Mouse (Mus musculus) left cerebral cortex, adult 8-10 months (tissue): ENCODE data around the gene Arhgap17. TPM values are rescaled to one million over a fixed set of nuclear protein-coding genes. Genes with fewer than 3 reads are reported as not detected.
A peak's percentile ranks its signal among the peaks of the same experiment; 100 is the strongest.

Experiments
- DNase-seq, 2 experiments: peaks; one replicate each; pipeline ENCODE4 v3.0.0; 2022; ENCODE audit warnings: low spot score in 2 of 2
- total RNA-seq, 4 experiments: library from RNA; stranded (reverse); gene quantifications; 2 replicates each; pipeline ENCODE4 v1.2.4; 2022

Gene Arhgap17
- total RNA-seq, 4 experiments from 2014 or later, result 13.8 to 23.7 (median 20.0) TPM

- DNase-seq, result no peak
These were observed 25.5 kb downstream of the Arhgap17 start for GRCm38 (mm10) chr7:123344079-123344780.

DNA sequence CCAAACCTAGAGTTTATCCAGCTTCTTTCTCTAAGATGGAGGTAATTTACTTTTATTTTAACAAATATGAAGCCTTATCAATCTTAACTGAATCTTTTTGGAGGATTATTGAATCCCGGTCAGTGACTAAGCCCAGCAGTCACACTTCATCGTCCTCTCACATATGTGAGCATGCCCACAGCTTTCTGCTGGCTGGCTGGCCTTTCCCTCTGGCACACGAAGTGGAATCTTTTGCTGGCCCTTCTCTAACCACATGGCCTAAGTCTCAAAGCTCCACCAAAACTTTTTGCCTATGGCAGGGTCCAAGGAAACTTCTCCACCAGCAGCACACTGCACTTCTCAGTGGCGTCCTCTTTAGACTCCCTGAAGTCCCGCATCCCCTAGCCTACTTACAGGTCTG lies 27.8 kb downstream of the Arhgap17 start:
- DNase-seq, result no peak

- no peak for DNase-seq
These were observed 31.4 kb downstream of the Arhgap17 start for GRCm38 (mm10) chr7:123338351-123338750.

- DNase-seq, result no peak
These were observed 33.4 kb downstream of the Arhgap17 start for GRCm38 (mm10) chr7:123336322-123336721.

GRCm38 (mm10) chr7:123330506-123330905 lies 39.2 kb downstream of the Arhgap17 start:
- no peak for DNase-seq

DNA sequence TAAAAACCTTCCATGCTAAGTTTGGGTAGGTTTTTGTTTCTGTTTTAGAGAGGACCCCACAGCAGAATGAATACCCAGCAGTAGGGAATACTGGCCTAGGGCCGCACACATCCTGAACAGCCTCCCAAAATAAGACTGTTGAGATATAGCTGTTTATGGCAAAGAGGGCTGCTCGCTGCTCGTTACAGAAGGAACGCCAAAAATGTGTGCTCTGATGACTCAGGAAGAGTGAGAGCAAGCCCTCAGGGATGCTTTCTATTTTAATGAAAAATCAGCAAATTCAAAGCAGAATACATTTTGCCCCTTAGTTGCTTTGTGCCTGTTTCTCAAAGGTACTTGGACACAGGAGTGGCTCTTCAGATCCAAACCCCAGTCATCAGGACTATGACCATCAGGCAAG lies 41.8 kb downstream of the Arhgap17 start:
- DNase-seq, result no peak

GRCm38 (mm10) chr7:123326901-123327300 lies 42.8 kb downstream of the Arhgap17 start:
- no peak for DNase-seq

GRCm38 (mm10) chr7:123326062-123326461 lies 43.7 kb downstream of the Arhgap17 start:
- no peak for DNase-seq

DNA sequence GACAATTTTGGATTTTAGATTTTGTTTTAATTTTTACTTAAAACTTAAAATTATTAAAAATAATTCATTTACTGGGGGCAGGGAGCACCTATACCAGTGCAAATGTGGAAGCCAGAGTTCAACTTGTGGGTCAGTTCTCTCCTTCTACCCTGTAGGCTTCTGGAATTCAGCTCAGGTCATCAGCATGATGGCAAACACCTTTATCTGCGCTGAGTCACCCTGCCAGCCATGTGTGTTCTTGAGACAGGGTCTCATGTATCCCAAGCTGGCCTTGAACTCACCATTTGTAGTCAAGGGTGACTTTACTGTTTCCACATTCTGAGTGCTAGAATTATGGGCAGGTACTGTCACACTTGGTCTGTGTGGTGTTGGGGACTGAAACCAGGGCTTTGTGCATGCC lies 45.6 kb downstream of the Arhgap17 start:
- no peak for DNase-seq

DNA sequence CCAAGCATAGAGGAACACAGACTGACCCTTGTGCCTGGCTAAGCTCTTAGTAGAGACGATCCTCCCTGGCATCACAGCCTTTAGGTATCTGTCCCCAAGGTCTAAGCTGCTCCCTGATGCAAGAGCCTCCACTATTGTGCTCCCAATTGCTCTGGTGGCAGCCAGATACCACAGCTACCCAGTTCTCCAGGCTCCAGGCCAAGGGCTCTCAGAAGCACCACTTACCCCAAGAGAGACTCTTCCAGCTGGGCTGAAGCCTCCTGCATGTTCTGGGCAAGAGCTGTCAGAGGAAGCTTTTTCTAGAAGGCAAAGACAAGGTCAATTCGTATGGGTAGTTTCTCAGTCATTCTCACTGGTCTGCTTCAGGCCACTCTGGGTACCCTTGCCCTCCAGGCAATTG lies 46.3 kb downstream of the Arhgap17 start:
- DNase-seq, result no peak

- DNase-seq, result no peak
These were observed 47.1 kb downstream of the Arhgap17 start for GRCm38 (mm10) chr7:123322452-123323121.

- DNase-seq, result no peak
These were observed 57.0 kb downstream of the Arhgap17 start for GRCm38 (mm10) chr7:123312738-123313137.

GRCm38 (mm10) chr7:123311836-123312235 lies 57.9 kb downstream of the Arhgap17 start:
- peak in 1 of 2 experiments; percentile 45 for DNase-seq

DNA sequence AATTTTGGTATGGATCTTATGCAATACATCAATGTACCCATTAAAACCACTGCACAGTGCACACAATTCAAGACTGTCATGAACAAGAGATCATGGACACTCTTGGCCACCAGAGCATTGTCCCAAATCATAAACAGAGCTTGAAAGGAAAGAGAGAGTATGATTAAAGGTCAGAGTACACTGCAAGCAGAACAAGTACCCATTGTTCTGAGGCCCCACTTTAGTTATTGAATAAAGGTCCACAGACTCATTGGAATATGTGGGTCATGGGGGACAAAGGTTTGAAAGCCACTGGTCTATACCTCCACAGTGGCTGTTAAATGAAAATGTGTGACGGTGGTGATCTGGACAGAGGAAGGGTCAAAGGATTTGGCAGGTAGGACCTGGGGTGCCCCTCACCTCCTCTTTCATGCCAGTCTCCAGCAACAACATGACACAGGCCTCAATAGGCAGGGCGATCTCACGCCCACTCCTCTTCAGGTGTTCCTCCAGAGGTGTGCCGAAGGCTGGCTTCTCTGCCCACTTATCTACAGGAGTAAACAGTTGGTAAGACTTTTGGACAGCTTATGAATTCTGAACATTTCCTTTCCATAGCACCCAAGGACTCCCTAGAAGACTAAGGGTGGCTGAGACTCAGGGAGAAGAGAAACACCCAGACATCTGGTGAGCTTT lies 61.7 kb downstream of the Arhgap17 start:
- no peak for DNase-seq

- DNase-seq, result no peak
These were observed 62.5 kb downstream of the Arhgap17 start for GRCm38 (mm10) chr7:123307236-123307635.

DNA sequence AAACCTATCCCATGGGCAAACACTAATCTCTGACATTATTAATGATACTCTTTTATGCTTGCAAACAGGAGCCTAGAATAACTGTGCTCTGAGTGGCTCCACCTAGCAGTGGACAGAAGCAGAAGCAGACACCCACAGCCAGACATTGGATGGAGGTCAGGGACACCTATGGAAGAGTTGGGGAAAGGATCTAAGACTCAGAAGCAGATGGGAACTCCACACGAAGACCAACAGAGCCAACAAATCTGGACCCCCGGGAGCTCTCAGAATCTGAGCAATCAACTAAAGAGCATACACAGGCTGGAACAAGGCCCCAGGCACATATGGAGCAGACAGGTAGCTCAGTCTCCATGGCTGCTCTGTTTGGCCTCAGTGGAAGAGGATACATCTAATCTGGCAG lies 64.3 kb downstream of the Arhgap17 start:
- DNase-seq, result no peak

- DNase-seq, result no peak
These were observed 69.5 kb downstream of the Arhgap17 start for GRCm38 (mm10) chr7:123300258-123300657.

GRCm38 (mm10) chr7:123298225-123298624 lies 71.5 kb downstream of the Arhgap17 start:
- no peak for DNase-seq

- no peak for DNase-seq
These were observed 73.6 kb downstream of the Arhgap17 start for GRCm38 (mm10) chr7:123296097-123296496.

GRCm38 (mm10) chr7:123295423-123295822 lies 74.3 kb downstream of the Arhgap17 start:
- DNase-seq, result no peak

DNA sequence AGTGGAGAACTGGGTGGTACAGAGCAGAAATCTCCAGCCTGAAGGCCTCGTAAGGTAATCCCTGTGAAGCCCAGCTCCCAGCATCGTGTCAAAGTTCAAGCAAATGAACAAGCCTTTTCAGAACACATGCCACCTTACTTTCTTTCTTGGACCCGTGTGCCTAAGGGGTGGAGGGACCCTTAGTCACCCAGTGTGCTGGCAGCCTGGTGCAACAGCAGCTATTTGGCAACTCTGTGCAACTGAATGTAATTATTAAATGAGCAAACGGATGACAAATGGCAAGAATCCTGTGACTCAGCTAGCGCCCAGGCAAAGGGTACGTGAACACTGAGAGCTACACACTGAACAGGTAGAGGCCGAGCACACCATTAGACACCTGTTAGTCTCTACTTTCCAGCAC lies 75.8 kb downstream of the Arhgap17 start:
- DNase-seq, result no peak

GRCm38 (mm10) chr7:123291942-123292341 lies 77.8 kb downstream of the Arhgap17 start:
- DNase-seq, result no peak
